Mouse (Mus musculus) lung, embryonic 15.5 days (tissue): ENCODE results near the gene Malrd1. TPM values are rescaled to one million over a fixed set of nuclear protein-coding genes. Genes with fewer than 3 reads are reported as not detected.
"Not testable (repeated sequence)": the region's sequence is repeated elsewhere in the genome, so short reads cannot be mapped to it uniquely, and the experiment has no call there.

ENCODE experiments used
- ATAC-seq: fragments of 200-750 bp; cut with Nextera tagmentation; 2 replicates; pipeline ENCODE4 v1.8.0; 2017; ENCODE audit warnings: moderate number of reproducible peaks, borderline replicate concordance; ENCODE audit not compliant: low FRiP score, low TSS enrichment; ENCODE audit errors: extremely low read depth
- H3K27ac ChIP-seq: fragments of 300-500 bp; sonication (generic); 2 replicates; pipeline ENCODE4 v1.5.1; 2015; ENCODE audit warnings: moderate library complexity, mild to moderate bottlenecking, inconsistent platforms
- H3K27me3 ChIP-seq: fragments of 300-500 bp; sonication (generic); 2 replicates; pipeline ENCODE4 v1.6.1; 2015; ENCODE audit warnings: inconsistent platforms
- H3K36me3 ChIP-seq: fragments of 300-500 bp; sonication (generic); 2 replicates; pipeline ENCODE4 v1.6.1; 2015; ENCODE audit warnings: inconsistent platforms
- H3K4me1 ChIP-seq: fragments of 300-500 bp; sonication (generic); 2 replicates; pipeline ENCODE4 v1.6.1; 2015; ENCODE audit warnings: inconsistent platforms
- H3K4me2 ChIP-seq: fragments of 300-500 bp; sonication (generic); 2 replicates; pipeline ENCODE4 v1.6.1; 2015; ENCODE audit warnings: inconsistent platforms, mild to moderate bottlenecking, moderate library complexity
- H3K4me3 ChIP-seq: fragments of 300-500 bp; sonication (generic); 2 replicates; pipeline ENCODE4 v1.5.1; 2015; ENCODE audit warnings: mild to moderate bottlenecking, inconsistent platforms
- H3K9ac ChIP-seq: fragments of 300-500 bp; sonication (generic); 2 replicates; pipeline ENCODE4 v1.6.1; 2015; ENCODE audit warnings: inconsistent platforms
- H3K9me3 ChIP-seq: fragments of 300-500 bp; sonication (generic); 2 replicates; pipeline ENCODE4 v1.6.1; 2016; ENCODE audit warnings: inconsistent platforms
- WGBS: fragments of 180-500 bp; shearing (Covaris S2); methylation state at CpG from one replicate; pipeline ENCODE4 v1.1.7; 2015; 5-methylcytosine and 5-hydroxymethylcytosine counted together
- polyA plus RNA-seq: library from polyadenylated mRNA; unstranded; fragments of >200 nt; fragmentation: Nextera tagmentation; extraction: Ambion mirVana; gene quantifications from 2 replicates; pipeline ENCODE4 v1.2.1, GENCODE M21; 2015

Gene Malrd1
- polyA plus RNA-seq, 1 experiment from 2014 or later, result not detected

DNA sequence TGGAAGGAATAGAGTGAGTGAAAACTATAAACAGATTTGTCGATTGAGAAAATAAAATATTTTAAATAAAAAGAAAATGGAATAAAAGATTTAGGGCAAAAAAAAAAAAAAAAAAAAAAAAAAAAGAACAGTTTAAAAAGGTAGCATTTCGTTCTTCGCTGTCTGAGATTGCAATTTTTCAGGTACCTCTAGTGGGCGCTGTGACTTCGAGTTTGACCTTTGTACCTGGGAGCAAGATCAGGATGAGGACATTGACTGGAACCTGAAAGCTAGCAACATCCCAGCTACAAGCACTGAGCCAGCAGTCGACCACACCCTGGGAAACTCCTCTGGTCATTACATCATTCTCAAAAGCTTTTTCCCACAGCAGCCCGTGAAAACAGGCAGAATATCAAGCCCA lies 343.1 kb downstream of the Malrd1 start:
- Histone ChIP-seq H3K27ac (no peak overlapping the region), H3K27me3 (no peaks in the 10 kb centered on the region), H3K4me3 (no peak overlapping the region), H3K36me3 (no peaks in the 10 kb centered on the region), H3K9me3 (no peaks in the 10 kb centered on the region), H3K9ac (no peak overlapping the region), H3K4me1 (no peaks in the 10 kb centered on the region), H3K4me2 (no peak overlapping the region)
- 27% methylated on average over 7 of the region's 7 CpGs for WGBS
- no peak for ATAC-seq

DNA sequence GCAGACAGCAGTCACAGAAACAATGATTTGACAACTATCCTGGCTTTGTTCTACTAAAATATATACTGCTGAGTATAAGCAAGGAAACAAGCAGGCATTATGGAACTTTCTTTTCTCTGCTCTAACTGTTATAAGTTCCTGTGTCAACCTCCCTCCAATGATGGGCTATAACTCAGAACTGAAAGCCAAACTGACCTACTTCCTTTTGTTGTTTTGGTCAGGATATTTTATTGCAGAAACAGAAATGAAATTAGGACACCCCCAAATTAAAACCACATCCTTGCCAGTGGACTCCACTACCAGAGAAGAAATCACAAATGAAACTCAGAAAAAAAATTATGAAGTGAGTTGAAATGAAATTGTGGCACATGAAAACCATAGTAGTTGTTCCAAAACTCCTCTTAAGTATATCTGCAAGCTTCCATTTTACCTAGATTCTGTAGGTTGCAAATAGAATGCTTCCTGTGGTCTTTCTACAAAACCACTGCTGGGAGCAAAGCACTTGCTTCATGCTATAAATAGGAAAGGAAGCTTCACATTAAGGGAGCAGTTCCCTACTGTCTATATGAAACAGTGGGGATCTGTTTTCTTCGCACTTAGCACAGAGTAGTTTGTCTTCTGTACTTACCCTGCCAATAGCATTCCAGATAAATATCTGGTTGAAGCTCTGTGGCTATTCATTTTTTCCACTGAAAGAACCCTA lies 367.3 kb downstream of the Malrd1 start:
- H3K4me1 ChIP-seq, result no peaks in the 10 kb centered on the region
- no peak for ATAC-seq
- no peak overlapping the region for H3K4me3 ChIP-seq
- no peaks in the 10 kb centered on the region for H3K36me3 ChIP-seq
- no peaks in the 10 kb centered on the region for H3K9me3 ChIP-seq
- H3K27ac ChIP-seq, result no peak overlapping the region
- no peaks in the 10 kb centered on the region for H3K27me3 ChIP-seq
- WGBS, result 75% methylated on average over 1 of the region's 1 CpGs
- H3K4me2 ChIP-seq, result no peak overlapping the region
- H3K9ac ChIP-seq, result no peak overlapping the region

DNA sequence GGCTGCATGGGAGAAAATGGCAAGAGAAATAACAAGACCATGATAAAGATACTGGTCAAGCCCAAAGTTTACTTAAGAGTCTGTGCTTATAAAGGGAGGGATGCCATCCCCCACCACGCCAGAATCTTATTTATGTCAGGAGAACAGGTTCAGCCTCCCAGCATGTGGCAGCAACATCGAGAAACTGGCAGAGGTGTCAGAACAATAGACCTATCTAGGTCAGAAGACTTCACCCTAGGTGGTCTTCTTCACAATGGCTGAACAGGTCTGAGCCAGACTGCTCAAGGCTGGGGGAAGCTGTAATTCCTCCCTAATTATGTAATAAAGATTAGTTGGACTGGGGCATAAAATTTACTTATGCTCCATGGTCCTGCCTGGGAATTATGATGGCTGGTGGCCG lies 399.2 kb downstream of the Malrd1 start:
- Histone ChIP-seq H3K36me3 (no peaks in the 10 kb centered on the region), H3K27me3 (no peaks in the 10 kb centered on the region), H3K4me2 (no peak overlapping the region), H3K4me1 (no peaks in the 10 kb centered on the region), H3K4me3 (no peak overlapping the region), H3K27ac (no peak overlapping the region), H3K9ac (no peak overlapping the region), H3K9me3 (no peaks in the 10 kb centered on the region)
- 45% methylated on average over 3 of the region's 3 CpGs for WGBS
- no peak for ATAC-seq

DNA sequence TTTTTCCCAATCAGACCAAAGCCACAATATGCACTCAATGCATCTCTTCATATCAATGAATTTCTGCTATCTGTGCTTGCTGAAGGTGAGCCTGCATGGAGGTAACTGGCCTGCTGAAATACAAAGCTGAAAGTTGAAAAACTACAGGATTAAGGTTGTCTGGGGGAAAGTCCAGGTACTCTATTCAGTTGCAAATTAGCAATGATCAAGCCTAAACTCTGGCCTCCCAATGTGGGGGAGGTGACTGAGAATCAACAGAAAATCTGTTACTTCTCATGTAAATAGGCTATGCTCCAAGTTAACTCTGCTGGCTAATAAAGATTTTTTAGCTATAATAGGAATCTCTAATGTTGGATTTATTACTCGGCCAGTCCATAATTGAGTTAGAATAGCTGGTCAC lies 399.8 kb downstream of the Malrd1 start:
- no peaks in the 10 kb centered on the region for H3K36me3 ChIP-seq
- no peak overlapping the region for H3K27ac ChIP-seq
- no peaks in the 10 kb centered on the region for H3K9me3 ChIP-seq
- WGBS, result 66% methylated on average over 1 of the region's 1 CpGs
- H3K4me3 ChIP-seq, result no peak overlapping the region
- ATAC-seq, result no peak
- no peaks in the 10 kb centered on the region for H3K27me3 ChIP-seq
- no peaks in the 10 kb centered on the region for H3K4me1 ChIP-seq
- H3K4me2 ChIP-seq, result no peak overlapping the region
- no peak overlapping the region for H3K9ac ChIP-seq

DNA sequence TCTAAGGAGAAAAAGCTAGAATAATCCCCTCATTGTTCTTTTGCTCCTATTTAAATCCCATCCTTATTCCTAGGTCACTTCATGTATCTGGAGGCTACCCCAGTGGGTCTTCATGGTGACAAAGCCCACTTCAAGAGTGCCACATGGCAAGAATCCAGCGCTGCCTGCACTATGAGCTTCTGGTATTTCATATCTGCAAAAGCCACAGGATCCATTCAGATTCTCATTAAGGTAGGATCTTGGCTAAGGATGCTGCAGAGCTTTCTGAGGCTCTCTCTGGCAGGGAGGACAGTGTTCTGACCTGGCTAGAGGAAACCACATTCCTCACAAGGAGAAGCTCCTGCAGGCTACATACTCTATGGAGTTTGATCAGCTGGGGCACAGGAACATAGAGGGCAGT lies 405.2 kb downstream of the Malrd1 start:
- no peaks in the 10 kb centered on the region for H3K27me3 ChIP-seq
- ATAC-seq, result no peak
- H3K4me3 ChIP-seq, result no peak overlapping the region
- 81% methylated on average over 1 of the region's 1 CpGs for WGBS
- no peak overlapping the region for H3K9ac ChIP-seq
- H3K36me3 ChIP-seq, result no peaks in the 10 kb centered on the region
- no peak overlapping the region for H3K27ac ChIP-seq
- H3K9me3 ChIP-seq, result no peaks in the 10 kb centered on the region
- H3K4me1 ChIP-seq, result no peaks in the 10 kb centered on the region
- H3K4me2 ChIP-seq, result no peak overlapping the region

DNA sequence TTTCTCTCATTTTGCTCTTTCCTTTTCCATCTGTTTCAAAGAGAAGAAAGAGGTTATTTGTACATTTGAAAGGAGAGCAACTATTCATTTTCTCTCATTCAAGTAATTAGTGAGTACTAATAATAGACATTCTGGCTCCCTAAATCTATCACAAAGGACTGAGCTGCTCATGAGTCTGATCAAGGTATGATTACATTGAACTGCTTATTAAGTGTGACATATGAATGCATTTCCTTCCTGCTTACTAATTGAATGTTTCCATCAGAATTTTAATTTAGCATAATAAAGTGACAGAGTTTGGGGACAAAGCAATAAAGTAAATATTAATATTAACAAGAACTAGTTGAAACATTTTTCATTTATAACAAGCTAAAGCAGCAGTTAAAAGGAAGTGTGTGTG lies 405.6 kb downstream of the Malrd1 start:
- Histone ChIP-seq H3K27ac (no peak overlapping the region), H3K9ac (no peak overlapping the region), H3K36me3 (no peaks in the 10 kb centered on the region), H3K4me1 (no peaks in the 10 kb centered on the region), H3K4me3 (no peak overlapping the region), H3K27me3 (no peaks in the 10 kb centered on the region), H3K9me3 (no peaks in the 10 kb centered on the region), H3K4me2 (no peak overlapping the region)
- ATAC-seq, result no peak

DNA sequence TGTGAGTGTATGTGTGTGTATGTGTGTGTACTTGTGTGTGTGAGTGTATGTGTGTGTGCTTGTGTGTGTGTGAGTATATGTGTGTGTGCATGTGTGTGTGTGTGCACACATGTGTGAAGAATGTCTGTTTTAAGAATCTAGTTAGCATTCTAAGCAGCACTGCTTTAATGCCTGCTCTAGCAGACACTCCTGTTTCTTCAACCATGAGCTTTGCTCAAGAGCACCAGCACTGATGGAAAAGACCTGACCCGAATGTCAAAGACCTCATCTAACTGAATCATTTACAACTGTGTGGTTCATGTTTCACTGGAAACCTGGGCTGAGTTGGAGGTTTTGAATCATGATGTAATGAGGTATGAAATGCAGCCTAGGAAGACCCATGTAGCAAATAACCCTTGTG lies 406.1 kb downstream of the Malrd1 start:
- H3K4me2 ChIP-seq, result no peak overlapping the region
- H3K27me3 ChIP-seq, result no peaks in the 10 kb centered on the region
- no peaks in the 10 kb centered on the region for H3K4me1 ChIP-seq
- no peak overlapping the region for H3K27ac ChIP-seq
- WGBS, result 76% methylated on average over 1 of the region's 1 CpGs
- no peak overlapping the region for H3K9ac ChIP-seq
- no peaks in the 10 kb centered on the region for H3K9me3 ChIP-seq
- no peak for ATAC-seq
- H3K4me3 ChIP-seq, result no peak overlapping the region
- H3K36me3 ChIP-seq, result no peaks in the 10 kb centered on the region

DNA sequence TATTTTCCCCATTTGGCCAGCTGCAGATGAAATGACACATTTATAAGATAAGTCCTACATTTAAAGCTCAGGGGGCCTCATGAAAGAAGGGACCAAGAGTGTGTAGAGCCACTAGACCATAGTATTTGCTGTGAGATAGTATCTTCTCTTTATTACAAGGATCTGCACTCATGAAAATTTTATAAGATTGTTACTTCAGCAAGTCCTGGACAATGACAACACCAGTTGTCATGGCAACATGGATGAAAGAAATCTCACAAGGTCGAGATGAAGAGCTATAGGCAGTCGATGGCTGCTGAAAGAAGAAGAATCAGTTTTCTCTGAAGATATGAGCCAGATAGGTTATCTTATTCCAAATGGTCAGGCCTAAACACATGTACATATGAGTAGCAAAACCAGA lies 476.6 kb downstream of the Malrd1 start:
- Histone ChIP-seq H3K9me3 (no peaks in the 10 kb centered on the region), H3K27me3 (no peaks in the 10 kb centered on the region), H3K36me3 (no peaks in the 10 kb centered on the region), H3K4me2 (no peak overlapping the region), H3K27ac (no peak overlapping the region), H3K9ac (no peak overlapping the region), H3K4me1 (no peaks in the 10 kb centered on the region), H3K4me3 (no peak overlapping the region)
- ATAC-seq, result no peak
- WGBS, result 58% methylated on average over 2 of the region's 2 CpGs

DNA sequence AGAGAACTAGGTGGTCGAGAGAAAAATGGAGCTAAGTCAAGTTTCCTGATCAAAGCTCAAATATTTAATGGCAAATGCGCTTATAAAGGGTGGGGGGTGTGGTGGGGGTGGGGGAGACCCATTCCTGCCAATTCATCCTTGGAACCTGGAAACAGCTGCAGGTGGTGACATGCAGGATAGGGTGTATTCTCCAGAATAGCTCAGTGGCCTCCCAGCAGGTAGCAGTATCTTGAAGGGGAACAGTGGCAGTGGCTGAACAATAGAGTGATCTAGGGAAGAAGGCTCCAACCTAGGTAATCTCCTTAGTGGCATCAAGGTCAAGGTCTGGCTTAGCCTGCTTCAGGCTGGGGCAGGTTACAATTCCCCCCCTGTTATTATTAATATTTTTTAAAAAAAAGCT lies 490.8 kb downstream of the Malrd1 start:
- not testable (repeated sequence) for H3K4me2 ChIP-seq, H3K36me3 ChIP-seq, H3K27me3 ChIP-seq, H3K9me3 ChIP-seq, H3K9ac ChIP-seq, H3K4me1 ChIP-seq, ATAC-seq, H3K4me3 ChIP-seq, H3K27ac ChIP-seq
- 82% methylated on average over 2 of the region's 2 CpGs for WGBS

DNA sequence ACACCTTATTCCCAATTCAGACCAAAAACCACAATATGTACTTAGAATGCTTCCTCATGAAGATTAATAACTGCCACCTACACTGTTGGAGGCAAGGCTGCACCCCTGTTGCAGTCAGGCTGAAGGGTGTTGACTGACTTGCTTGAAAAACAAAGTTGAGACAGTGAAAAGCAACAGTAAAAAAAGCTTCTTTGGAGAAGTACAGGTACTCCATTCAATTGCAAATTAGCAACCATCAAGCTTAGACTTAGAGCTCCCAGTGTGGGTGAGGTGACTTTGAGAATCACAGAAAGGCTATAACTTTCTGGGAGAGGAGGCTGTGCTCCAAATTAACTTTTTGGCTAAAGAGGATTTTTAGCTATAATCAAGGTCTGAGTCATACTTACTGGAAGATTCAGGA lies 491.4 kb downstream of the Malrd1 start:
- not testable (repeated sequence) for H3K4me2 ChIP-seq, H3K9ac ChIP-seq, H3K4me3 ChIP-seq, H3K4me1 ChIP-seq, ATAC-seq, H3K9me3 ChIP-seq, H3K27ac ChIP-seq, H3K27me3 ChIP-seq, H3K36me3 ChIP-seq

DNA sequence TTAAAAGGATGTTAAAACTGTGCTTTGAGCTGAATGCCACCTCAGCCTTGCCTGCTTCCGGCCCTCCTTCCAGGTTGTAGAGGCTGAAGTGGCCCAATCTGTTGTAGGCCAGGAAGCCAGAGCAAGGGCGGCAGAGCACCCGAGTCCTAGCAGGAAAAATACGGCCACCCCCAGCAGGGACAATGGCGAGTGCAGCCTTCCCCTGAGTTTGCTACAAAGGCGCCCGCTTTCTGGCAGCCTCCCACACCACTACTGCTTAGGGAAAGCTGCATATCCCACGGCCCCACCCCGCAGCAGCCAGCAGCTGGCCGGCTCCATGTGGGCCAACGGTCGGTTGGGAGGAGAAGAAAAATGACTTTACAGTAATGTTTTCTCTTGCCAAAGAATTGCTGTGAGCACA lies 503.5 kb downstream of the Malrd1 start:
- 53% methylated on average over 12 of the region's 12 CpGs for WGBS
- H3K4me1 ChIP-seq, result no peaks in the 10 kb centered on the region
- H3K27me3 ChIP-seq, result no peaks in the 10 kb centered on the region
- peak; percentile 35; the same call in 1 of the 2 replicates for ATAC-seq
- no peaks in the 10 kb centered on the region for H3K9me3 ChIP-seq
- H3K4me3 ChIP-seq, result no peak overlapping the region
- no peak overlapping the region for H3K9ac ChIP-seq
- no peaks in the 10 kb centered on the region for H3K36me3 ChIP-seq
- no peak overlapping the region for H3K4me2 ChIP-seq
- H3K27ac ChIP-seq, result no peak overlapping the region

DNA sequence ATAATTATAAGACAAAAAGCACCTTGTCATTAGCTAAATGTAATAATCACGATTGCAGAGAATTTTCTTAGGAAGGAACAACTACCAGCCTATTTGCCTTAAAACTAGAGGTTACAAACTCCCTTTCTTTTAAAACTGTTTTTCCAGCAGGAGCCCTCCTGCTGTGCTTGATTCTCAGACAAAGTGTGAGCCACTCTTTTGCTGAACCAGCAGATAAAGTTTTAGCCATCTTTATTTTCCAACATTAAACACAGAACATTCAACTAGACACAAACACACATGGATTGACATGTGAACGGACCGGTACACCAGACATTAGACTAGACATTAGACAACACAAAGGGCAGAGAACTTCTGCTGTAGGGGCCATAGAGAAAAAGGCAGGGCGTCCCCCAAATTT lies 505.3 kb downstream of the Malrd1 start:
- no peak overlapping the region for H3K4me3 ChIP-seq
- H3K27ac ChIP-seq, result no peak overlapping the region
- H3K36me3 ChIP-seq, result no peaks in the 10 kb centered on the region
- H3K9ac ChIP-seq, result no peak overlapping the region
- no peak for ATAC-seq
- H3K9me3 ChIP-seq, result no peaks in the 10 kb centered on the region
- H3K4me2 ChIP-seq, result no peak overlapping the region
- H3K27me3 ChIP-seq, result no peaks in the 10 kb centered on the region
- WGBS, result 67% methylated on average over 4 of the region's 4 CpGs
- no peaks in the 10 kb centered on the region for H3K4me1 ChIP-seq

DNA sequence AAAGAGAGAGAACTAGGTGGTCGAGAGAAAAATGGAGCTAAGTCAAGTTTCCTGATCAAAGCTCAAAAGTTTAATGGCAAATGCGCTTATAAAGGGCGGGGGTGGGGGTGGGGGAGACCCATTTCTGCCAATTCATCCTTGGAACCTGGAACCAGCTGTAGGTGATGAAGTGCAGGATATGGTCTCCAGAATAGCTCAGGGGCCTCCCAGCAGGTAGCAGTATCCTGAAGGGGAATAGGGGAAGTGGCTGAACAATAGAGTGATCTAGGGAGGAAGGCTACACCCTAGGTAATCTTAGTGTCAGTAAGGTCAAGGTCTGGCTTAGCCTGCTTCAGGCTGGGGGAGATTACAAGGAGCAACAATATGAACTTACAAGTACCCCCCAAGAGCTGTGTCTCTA lies 506.5 kb downstream of the Malrd1 start:
- H3K9ac ChIP-seq, result no peak overlapping the region
- ATAC-seq, result no peak

More for the DNA sequence above, 506.5 kb downstream of the Malrd1 start:
- Histone ChIP-seq H3K9me3 (no peaks in the 10 kb centered on the region), H3K4me1 (no peaks in the 10 kb centered on the region), H3K4me3 (no peak overlapping the region), H3K36me3 (no peaks in the 10 kb centered on the region), H3K27me3 (no peaks in the 10 kb centered on the region), H3K27ac (no peak overlapping the region), H3K4me2 (no peak overlapping the region)
- 62% methylated on average over 3 of the region's 3 CpGs for WGBS
